Mouse (Mus musculus) liver, embryonic 13.5 days (tissue): Measurements from ENCODE around the gene Syt17. TPM values are rescaled to one million over a fixed set of nuclear protein-coding genes. Genes with fewer than 3 reads are reported as not detected.

Source experiments
- ATAC-seq: fragments of 200-750 bp; cut with Nextera tagmentation; 2 replicates; pipeline ENCODE4 v1.8.0; 2017; ENCODE audit warnings: low read depth, mild to moderate bottlenecking, moderate number of reproducible peaks, moderate library complexity
- DNase-seq: peaks from one replicate; pipeline ENCODE4 v3.0.0; 2022
- H3K27ac ChIP-seq: fragments of 300-500 bp; sonication (generic); 2 replicates; pipeline ENCODE4 v1.5.1; 2015; ENCODE audit warnings: moderate library complexity, mild to moderate bottlenecking, inconsistent platforms
- H3K27me3 ChIP-seq: fragments of 300-500 bp; sonication (generic); 2 replicates; pipeline ENCODE4 v1.6.1; 2015; ENCODE audit warnings: mild to moderate bottlenecking, inconsistent platforms
- H3K36me3 ChIP-seq: fragments of 300-500 bp; sonication (generic); 2 replicates; pipeline ENCODE4 v1.6.1; 2015; ENCODE audit warnings: mild to moderate bottlenecking, inconsistent platforms
- H3K4me1 ChIP-seq: fragments of 300-500 bp; sonication (generic); replicated peaks from 2 replicates; pipeline ENCODE4 v1.6.1; 2015; ENCODE audit warnings: inconsistent platforms
- H3K4me2 ChIP-seq: fragments of 300-500 bp; sonication (generic); 2 replicates; pipeline ENCODE4 v1.6.1; 2015; ENCODE audit warnings: inconsistent platforms, mild to moderate bottlenecking, moderate library complexity
- H3K4me3 ChIP-seq: fragments of 300-500 bp; sonication (generic); replicated peaks from 2 replicates; pipeline ENCODE4 v1.5.1; 2015; ENCODE audit warnings: mild to moderate bottlenecking, inconsistent platforms
- H3K9ac ChIP-seq: fragments of 300-500 bp; sonication (generic); 2 replicates; pipeline ENCODE4 v1.6.1; 2015; ENCODE audit warnings: mild to moderate bottlenecking, inconsistent platforms
- H3K9me3 ChIP-seq: fragments of 300-500 bp; sonication (generic); replicated peaks from 2 replicates; pipeline ENCODE4 v1.6.1; 2016; ENCODE audit warnings: inconsistent platforms
- WGBS: fragments of 180-500 bp; shearing (Covaris S2); methylation state at CpG from one replicate; pipeline ENCODE4 v1.1.7; 2015; ENCODE audit not compliant: insufficient replicate concordance; 5-methylcytosine and 5-hydroxymethylcytosine counted together
- polyA plus RNA-seq: library from polyadenylated mRNA; unstranded; fragments of >200 nt; fragmentation: Nextera tagmentation; extraction: Ambion mirVana; gene quantifications from 2 replicates; pipeline ENCODE4 v1.2.1, GENCODE M21; 2015

Gene Syt17
- polyA plus RNA-seq, 1 experiment from 2014 or later = 0.07 TPM

DNA sequence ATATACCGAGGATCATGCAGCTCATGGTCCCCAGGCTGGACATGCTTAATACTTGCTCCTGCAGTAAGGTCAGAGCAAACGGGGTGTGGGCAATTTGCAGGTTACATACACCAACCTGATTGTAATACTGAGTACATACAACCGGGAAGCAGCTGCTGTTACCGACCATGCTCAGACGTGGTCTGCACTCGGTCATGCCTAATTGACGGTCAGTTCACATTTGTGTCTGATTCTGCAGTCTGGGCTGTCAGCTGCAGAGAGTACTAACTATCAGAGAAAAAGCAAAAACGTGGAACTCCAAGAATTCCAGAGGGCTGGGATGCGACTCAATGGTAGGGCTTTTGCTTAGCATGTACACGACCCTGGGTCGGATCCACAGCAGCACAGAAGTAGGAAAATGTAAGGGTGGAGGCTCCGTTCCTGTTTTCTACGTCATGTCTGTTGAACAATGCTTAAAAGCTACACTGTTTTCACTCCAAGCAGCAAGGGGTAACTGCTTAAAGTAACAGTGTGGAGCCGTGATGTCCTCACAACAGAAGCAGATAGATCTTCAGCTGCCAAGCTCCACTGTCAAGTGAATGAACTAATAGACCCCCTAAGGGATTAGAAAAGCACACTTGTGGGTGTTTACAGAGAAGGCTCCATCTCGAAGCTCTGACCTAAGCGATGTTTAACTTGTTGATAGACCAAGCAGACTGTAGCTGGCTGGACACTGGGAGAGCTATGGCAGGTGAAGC is 13.5 kb upstream of the Syt17 start:
- H3K9ac ChIP-seq = no peak overlapping the region
- 57% methylated on average over 16 of the region's 16 CpGs for WGBS
- H3K36me3 ChIP-seq = no peaks in the 10 kb centered on the region
- H3K4me3 ChIP-seq = no peak overlapping the region
- H3K27ac ChIP-seq = no peak overlapping the region
- H3K9me3 ChIP-seq = no peaks in the 10 kb centered on the region
- DNase-seq = no peak
- H3K27me3 ChIP-seq = no peaks in the 10 kb centered on the region
- H3K4me2 ChIP-seq = no peak overlapping the region
- H3K4me1 ChIP-seq = peaks cover 6% of the 10 kb centered on the region; the same call in 1 of the 2 replicates
- no peak for ATAC-seq

GRCm38 (mm10) chr7:118453722-118454121 is 5.7 kb upstream of the Syt17 start:
- peaks cover 9% of the 10 kb centered on the region for H3K27me3 ChIP-seq

DNA sequence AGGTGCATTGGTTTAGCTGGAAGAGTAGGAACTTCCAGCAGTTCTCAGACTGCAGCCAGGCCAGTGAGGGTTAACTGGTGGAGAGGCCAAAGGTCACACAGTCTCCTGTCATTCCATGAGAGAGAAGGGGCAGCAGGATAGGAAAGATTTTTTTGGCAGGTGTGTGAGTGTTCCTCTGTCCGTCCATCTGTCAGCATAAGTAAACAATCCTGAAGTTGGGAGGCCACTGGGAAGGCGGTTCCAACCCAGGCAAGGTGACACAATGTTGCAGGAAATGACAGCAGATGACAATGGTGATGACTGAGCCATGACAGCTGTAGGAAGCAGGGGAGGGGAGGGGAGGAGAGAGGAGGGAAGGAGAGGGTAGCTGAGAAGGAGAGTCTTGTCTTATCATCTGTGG is 4.9 kb upstream of the Syt17 start:
- no peak overlapping the region for H3K27ac ChIP-seq
- no peaks in the 10 kb centered on the region for H3K9me3 ChIP-seq
- DNase-seq = no peak
- ATAC-seq = peak; percentile 41
- no peak overlapping the region for H3K4me3 ChIP-seq
- H3K4me1 ChIP-seq = peaks cover 7% of the 10 kb centered on the region; the same call in 1 of the 2 replicates
- WGBS = 20% methylated on average over 2 of the region's 2 CpGs
- H3K36me3 ChIP-seq = no peaks in the 10 kb centered on the region
- no peak overlapping the region for H3K9ac ChIP-seq
- peaks cover 17% of the 10 kb centered on the region for H3K27me3 ChIP-seq
- no peak overlapping the region for H3K4me2 ChIP-seq

More at GRCm38 (mm10) chr7:118453722-118454121, 5.7 kb upstream of the Syt17 start:
- no peak overlapping the region for H3K27ac ChIP-seq
- H3K4me2 ChIP-seq = no peak overlapping the region
- 55% methylated on average over 4 of the region's 4 CpGs for WGBS
- no peak for ATAC-seq
- H3K36me3 ChIP-seq = no peaks in the 10 kb centered on the region
- no peak for DNase-seq
- H3K9ac ChIP-seq = no peak overlapping the region
- H3K4me3 ChIP-seq = no peak overlapping the region
- no peaks in the 10 kb centered on the region for H3K4me1 ChIP-seq
- no peaks in the 10 kb centered on the region for H3K9me3 ChIP-seq

GRCm38 (mm10) chr7:118447291-118448133 is 510 bp downstream of the Syt17 start:
- Histone ChIP-seq H3K9ac (no peak overlapping the region), H3K9me3 (no peaks in the 10 kb centered on the region), H3K4me3 (peak overlapping the region; percentile 56), H3K4me1 (peaks cover 14% of the 10 kb centered on the region), H3K27ac (no peak overlapping the region), H3K4me2 (peak overlapping the region; percentile 71), H3K36me3 (no peaks in the 10 kb centered on the region), H3K27me3 (peaks cover 62% of the 10 kb centered on the region)
- ATAC-seq (0 out of 2 replicates have a peak, but pooled peaks have one; percentile 18), DNase-seq (no peak)
- WGBS = 2% methylated on average over 65 of the region's 65 CpGs

- DNase-seq (no peak), ATAC-seq (no peak)
- Histone ChIP-seq H3K36me3 (no peaks in the 10 kb centered on the region), H3K4me1 (peaks cover 14% of the 10 kb centered on the region), H3K4me3 (no peak overlapping the region), H3K27ac (no peak overlapping the region), H3K4me2 (no peak overlapping the region), H3K27me3 (peaks cover 55% of the 10 kb centered on the region), H3K9me3 (no peaks in the 10 kb centered on the region), H3K9ac (no peak overlapping the region)
- WGBS = 38% methylated on average over 7 of the region's 7 CpGs
Observed at GRCm38 (mm10) chr7:118443895-118444485, 4.0 kb downstream of the Syt17 start.

- no peak overlapping the region for H3K4me3 ChIP-seq
- H3K9me3 ChIP-seq = no peaks in the 10 kb centered on the region
- WGBS = 11% methylated on average over 9 of the region's 9 CpGs
- no peak overlapping the region for H3K9ac ChIP-seq
- H3K27ac ChIP-seq = no peak overlapping the region
- H3K27me3 ChIP-seq = peaks cover 49% of the 10 kb centered on the region
- peaks cover 12% of the 10 kb centered on the region for H3K4me1 ChIP-seq
- no peaks in the 10 kb centered on the region for H3K36me3 ChIP-seq
- ATAC-seq (no peak), DNase-seq (no peak)
- no peak overlapping the region for H3K4me2 ChIP-seq
Observed at GRCm38 (mm10) chr7:118443371-118443770, 4.7 kb downstream of the Syt17 start.

GRCm38 (mm10) chr7:118441535-118441934 is 6.5 kb downstream of the Syt17 start:
- no peaks in the 10 kb centered on the region for H3K4me1 ChIP-seq
- 65% methylated on average over 6 of the region's 6 CpGs for WGBS
- DNase-seq (no peak), ATAC-seq (no peak)
- no peak overlapping the region for H3K9ac ChIP-seq
- H3K36me3 ChIP-seq = no peaks in the 10 kb centered on the region
- peaks cover 31% of the 10 kb centered on the region for H3K27me3 ChIP-seq
- no peak overlapping the region for H3K4me3 ChIP-seq
- H3K4me2 ChIP-seq = no peak overlapping the region
- no peaks in the 10 kb centered on the region for H3K9me3 ChIP-seq
- no peak overlapping the region for H3K27ac ChIP-seq

- DNase-seq = no peak
- Histone ChIP-seq H3K27ac (no peak overlapping the region), H3K9me3 (no peaks in the 10 kb centered on the region), H3K27me3 (no peaks in the 10 kb centered on the region; the same call in 1 of the 2 replicates), H3K36me3 (no peaks in the 10 kb centered on the region), H3K4me2 (no peak overlapping the region), H3K4me3 (no peak overlapping the region), H3K9ac (no peak overlapping the region), H3K4me1 (no peaks in the 10 kb centered on the region)
- 40% methylated on average over 7 of the region's 7 CpGs for WGBS
- no peak for ATAC-seq
Observed at GRCm38 (mm10) chr7:118437101-118437802, 10.8 kb downstream of the Syt17 start.

GRCm38 (mm10) chr7:118428937-118429336 is 19.1 kb downstream of the Syt17 start:
- DNase-seq (no peak), ATAC-seq (no peak)
- Histone ChIP-seq H3K4me2 (no peak overlapping the region), H3K4me3 (no peak overlapping the region), H3K27ac (no peak overlapping the region), H3K9me3 (no peaks in the 10 kb centered on the region), H3K9ac (no peak overlapping the region), H3K4me1 (no peaks in the 10 kb centered on the region), H3K36me3 (no peaks in the 10 kb centered on the region), H3K27me3 (no peaks in the 10 kb centered on the region)
- WGBS = 50% methylated on average over 2 of the region's 2 CpGs

DNA sequence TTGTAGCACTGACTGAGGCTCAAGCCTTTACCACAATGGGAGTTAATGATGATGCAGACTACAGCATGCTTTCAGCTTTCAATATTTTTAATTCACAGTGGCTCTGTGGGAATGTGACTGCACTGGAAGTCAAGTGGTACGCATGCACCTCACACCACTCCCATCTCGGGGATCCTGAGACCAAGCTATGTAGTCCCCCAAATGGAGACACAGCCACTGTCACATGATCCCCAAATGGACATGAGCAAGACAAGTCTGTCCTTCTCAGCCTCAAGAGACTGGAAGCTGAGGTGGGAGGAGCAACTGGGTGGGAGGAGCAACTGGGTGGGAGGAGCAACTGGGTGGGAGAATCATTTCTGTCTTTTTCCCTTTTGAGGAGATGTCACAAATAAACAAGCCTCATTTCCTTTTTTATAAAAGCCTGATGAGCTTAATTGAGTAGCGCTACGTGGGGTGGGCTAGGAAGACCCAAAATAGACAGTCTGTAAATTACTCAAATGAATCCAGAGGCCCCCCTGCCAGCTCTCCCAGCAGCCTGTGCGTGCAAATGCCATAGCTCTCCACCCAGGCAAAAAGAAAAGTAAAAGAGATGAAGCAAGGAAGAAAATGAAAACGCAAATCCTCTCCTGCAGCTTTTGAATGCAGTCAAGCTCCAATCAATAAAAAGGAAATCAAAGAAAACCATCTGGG is 28.4 kb downstream of the Syt17 start:
- ATAC-seq (no peak), DNase-seq (no peak)
- Histone ChIP-seq H3K36me3 (no peaks in the 10 kb centered on the region), H3K9ac (no peak overlapping the region), H3K9me3 (no peaks in the 10 kb centered on the region), H3K27me3 (no peaks in the 10 kb centered on the region), H3K4me3 (no peak overlapping the region), H3K27ac (no peak overlapping the region), H3K4me1 (no peaks in the 10 kb centered on the region), H3K4me2 (no peak overlapping the region)
- WGBS = 55% methylated on average over 6 of the region's 6 CpGs
